Mouse (Mus musculus): Measurements from ENCODE around the gene Gtsf2.
A peak's percentile ranks its signal among the peaks of the same experiment; 100 is the strongest.
"Not testable (repeated sequence)": the region's sequence is repeated elsewhere in the genome, so short reads cannot be mapped to it uniquely, and the experiment has no call there.

Gtsf2 gene

GRCm38 (mm10) chr15:103448369-103448768, at the start of gene Gtsf2:
TSS of gene Gtsf2 (minus strand) at chr15:103448469.
- DNase-seq (ENCODE audit: low read depth in 2 of 2, low spot score in 2 of 2): no peak

- no peak for DNase-seq (ENCODE audit: low read depth in 2 of 2, low spot score in 2 of 2)
These were observed 48.2 kb upstream of the Gtsf2 start for GRCm38 (mm10) chr15:103496204-103497140.

GRCm38 (mm10) chr15:103488336-103488735, 40.1 kb upstream of the Gtsf2 start:
- no peak for DNase-seq (ENCODE audit: low read depth in 2 of 2, low spot score in 2 of 2)

GRCm38 (mm10) chr15:103486658-103487057, 38.4 kb upstream of the Gtsf2 start:
- no peak for DNase-seq (ENCODE audit: low read depth in 2 of 2, low spot score in 2 of 2)

- no peak for DNase-seq (ENCODE audit: low read depth in 2 of 2, low spot score in 2 of 2)
These were observed 36.8 kb upstream of the Gtsf2 start for GRCm38 (mm10) chr15:103485106-103485505.

- no peak for DNase-seq (ENCODE audit: low read depth in 2 of 2, low spot score in 2 of 2)
These were observed 36.2 kb upstream of the Gtsf2 start for GRCm38 (mm10) chr15:103484490-103484889.

GRCm38 (mm10) chr15:103482488-103482887, 34.2 kb upstream of the Gtsf2 start:
- no peak for DNase-seq (ENCODE audit: low read depth in 2 of 2, low spot score in 2 of 2)

GRCm38 (mm10) chr15:103480129-103480528, 31.9 kb upstream of the Gtsf2 start:
- DNase-seq (ENCODE audit: low read depth in 2 of 2, low spot score in 2 of 2): no peak

- no peak for DNase-seq (ENCODE audit: low read depth in 2 of 2, low spot score in 2 of 2)
These were observed 30.9 kb upstream of the Gtsf2 start for GRCm38 (mm10) chr15:103479080-103479606.

- no peak for DNase-seq (ENCODE audit: low read depth in 2 of 2, low spot score in 2 of 2)
These were observed 25.5 kb upstream of the Gtsf2 start for GRCm38 (mm10) chr15:103473769-103474168.

GRCm38 (mm10) chr15:103473182-103473581, 24.9 kb upstream of the Gtsf2 start:
- no peak for DNase-seq (ENCODE audit: low read depth in 2 of 2, low spot score in 2 of 2)

GRCm38 (mm10) chr15:103472265-103472664, 24.0 kb upstream of the Gtsf2 start:
- DNase-seq (ENCODE audit: low read depth in 2 of 2, low spot score in 2 of 2): no peak

- no peak for DNase-seq (ENCODE audit: low read depth in 2 of 2, low spot score in 2 of 2)
These were observed 23.4 kb upstream of the Gtsf2 start for GRCm38 (mm10) chr15:103471488-103472194.

- no peak for DNase-seq (ENCODE audit: low read depth in 2 of 2, low spot score in 2 of 2)
These were observed 14.4 kb upstream of the Gtsf2 start for GRCm38 (mm10) chr15:103462539-103463261.

- DNase-seq (ENCODE audit: low read depth in 2 of 2, low spot score in 2 of 2): no peak
These were observed 6.2 kb upstream of the Gtsf2 start for GRCm38 (mm10) chr15:103454449-103454848.

GRCm38 (mm10) chr15:103453551-103454218, 5.4 kb upstream of the Gtsf2 start, which contains the start of gene Nckap1l:
TSS of gene Nckap1l (plus strand) at chr15:103453794.
- peak; percentile 70 to 81 for DNase-seq (ENCODE audit: low read depth in 2 of 2, low spot score in 2 of 2)

GRCm38 (mm10) chr15:103445966-103446365, 2.3 kb downstream of the Gtsf2 start:
- not testable (repeated sequence) for DNase-seq (ENCODE audit: low read depth in 2 of 2, low spot score in 2 of 2)

GRCm38 (mm10) chr15:103430241-103430640, 18.0 kb downstream of the Gtsf2 start, which contains the start of gene Gtsf1:
TSS of gene Gtsf1 (minus strand) at chr15:103430470.
- no peak for DNase-seq (ENCODE audit: low read depth in 2 of 2, low spot score in 2 of 2)

GRCm38 (mm10) chr15:103427017-103427416, 21.3 kb downstream of the Gtsf2 start:
- DNase-seq (ENCODE audit: low read depth in 2 of 2, low spot score in 2 of 2): no peak

- not testable (repeated sequence) for DNase-seq (ENCODE audit: low read depth in 2 of 2, low spot score in 2 of 2)
These were observed 42.7 kb downstream of the Gtsf2 start for GRCm38 (mm10) chr15:103405586-103405985.

Data from CD8-positive naive resting alpha-beta T cell, adult 2 months (primary cell).